Mouse (Mus musculus) testis, postnatal 10 days (tissue): ENCODE measurements around the gene Gm12117.

Experiments
- DNase-seq: peaks from one replicate; pipeline ENCODE4 v3.0.0; 2021; ENCODE audit warnings: low spot score

Gene Gm12117

DNA sequence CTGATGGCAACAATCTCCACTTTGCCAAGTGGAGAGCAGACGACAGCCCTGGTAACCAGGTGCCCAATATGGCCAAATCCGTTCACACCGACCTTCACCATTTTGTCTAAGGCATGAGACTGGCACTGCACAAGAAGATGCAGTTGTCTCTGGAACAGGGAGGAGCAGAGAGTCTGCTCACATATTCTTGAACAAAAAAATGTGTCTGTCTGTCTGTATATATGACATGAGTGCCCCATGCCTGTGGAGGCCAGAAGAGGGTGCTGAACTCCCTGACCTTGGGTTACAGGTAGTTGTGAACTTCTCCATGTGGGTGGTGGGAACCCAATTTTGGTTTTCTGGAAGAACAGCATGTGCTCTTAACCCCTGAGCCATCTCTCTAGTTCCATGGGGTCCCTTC is at the start of gene Gm12117:
TSS of gene Gm12117 (minus strand) at position 101 of the 400 bp plus-strand sequence.
- no peak for DNase-seq

DNA sequence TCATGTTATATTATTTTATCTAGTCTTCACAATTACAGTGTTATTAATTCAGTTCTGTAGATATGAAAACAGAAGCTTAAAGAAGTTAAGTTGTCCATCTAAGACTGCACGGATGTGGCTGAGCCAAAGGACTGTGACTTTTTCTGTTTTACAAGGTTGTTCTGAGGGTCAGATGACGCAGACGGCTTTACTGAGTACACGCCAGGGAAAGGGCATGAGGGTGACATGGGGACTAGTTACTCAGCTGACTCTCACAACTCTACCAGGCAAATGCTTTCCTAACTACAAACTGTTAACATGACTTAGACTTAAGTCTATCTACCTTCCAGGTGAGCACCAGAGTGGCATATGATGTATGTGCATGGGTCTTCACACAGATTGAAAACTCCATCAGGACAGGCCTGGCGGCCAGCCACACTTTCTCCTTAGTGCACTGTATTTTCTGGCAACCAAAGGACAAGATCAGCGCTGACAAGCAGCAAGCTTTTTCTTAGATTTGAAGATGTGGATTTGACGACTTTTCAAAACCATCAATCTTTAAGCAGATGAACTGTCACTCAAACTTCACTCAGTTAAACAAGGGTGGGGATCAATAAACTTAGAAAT is 42.6 kb upstream of the Gm12117 start:
- no peak for DNase-seq

DNA sequence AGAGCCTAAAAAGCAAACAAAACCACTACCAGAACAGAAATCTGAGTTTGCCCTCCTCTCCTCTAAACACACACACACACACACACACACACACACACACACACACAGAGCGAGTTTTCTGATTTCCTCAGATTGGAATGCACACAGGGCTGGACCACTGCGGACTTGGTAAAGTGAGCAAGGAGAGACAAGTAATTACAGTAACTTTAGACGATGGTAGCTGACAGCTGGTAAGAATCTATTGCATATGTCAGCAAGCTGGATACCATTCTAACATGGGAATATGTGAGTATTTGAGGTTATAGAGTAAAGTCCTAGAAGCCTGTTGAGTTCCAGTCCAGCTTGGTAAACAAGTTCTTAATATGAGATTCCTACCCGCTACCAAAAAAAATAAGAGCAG is 33.0 kb upstream of the Gm12117 start:
- no peak for DNase-seq

DNA sequence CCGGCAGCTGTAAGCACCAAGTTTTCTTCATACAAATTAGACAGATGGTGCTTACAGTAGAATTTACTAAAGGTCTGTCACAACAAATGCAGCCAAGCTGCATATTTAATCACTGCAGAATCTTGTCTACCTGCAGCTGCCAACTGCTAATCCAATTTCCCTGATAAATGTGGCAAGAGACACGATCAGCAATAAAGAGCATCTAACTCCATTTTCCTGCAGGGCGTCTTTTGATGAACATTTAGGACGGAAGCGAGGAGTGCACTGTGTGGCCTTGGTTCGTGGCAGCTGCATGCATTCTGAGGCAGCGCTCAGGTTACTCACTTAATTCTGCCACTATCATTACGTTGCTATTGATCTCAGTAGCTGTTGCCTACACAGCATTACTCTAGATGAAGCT is 24.3 kb upstream of the Gm12117 start:
- DNase-seq: no peak

DNA sequence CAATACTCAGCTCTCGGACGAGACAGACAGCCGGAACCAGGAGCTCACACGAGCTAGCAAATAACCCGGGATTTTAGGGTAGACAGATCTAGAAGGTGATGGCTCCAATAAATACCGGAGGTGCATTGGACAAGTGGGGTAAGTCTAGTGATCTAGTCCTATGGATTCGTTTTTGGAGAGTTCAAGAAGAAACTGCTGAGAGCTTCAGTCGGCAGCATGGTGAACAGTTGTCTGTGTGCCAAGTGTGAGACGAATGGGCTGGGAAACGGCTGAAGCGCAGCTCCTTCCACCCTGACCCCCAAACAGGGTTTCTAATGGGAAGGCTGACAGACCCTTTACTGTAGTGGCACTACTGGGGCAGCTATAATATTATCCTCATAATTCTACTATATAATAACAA is 22.8 kb upstream of the Gm12117 start:
- no peak for DNase-seq

DNA sequence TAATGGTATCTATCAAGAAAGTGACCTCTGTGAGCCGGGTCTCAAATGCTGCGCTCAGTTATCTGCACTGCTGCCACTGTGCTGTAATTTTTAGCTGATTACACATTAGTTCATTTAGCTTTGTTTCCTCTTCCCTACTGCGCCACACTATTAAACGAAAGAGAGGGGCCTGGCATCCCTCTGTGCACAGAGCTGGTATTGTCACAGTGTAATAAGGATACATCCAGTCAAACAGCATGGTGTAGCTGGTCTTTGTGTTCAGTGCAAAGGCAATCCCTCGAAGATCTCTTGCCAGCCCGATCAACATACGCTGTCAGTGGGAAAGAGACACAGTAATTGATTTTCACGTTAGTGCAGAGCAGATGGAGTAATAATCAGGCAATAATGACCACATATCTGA is 20.6 kb upstream of the Gm12117 start:
- no peak for DNase-seq

DNA sequence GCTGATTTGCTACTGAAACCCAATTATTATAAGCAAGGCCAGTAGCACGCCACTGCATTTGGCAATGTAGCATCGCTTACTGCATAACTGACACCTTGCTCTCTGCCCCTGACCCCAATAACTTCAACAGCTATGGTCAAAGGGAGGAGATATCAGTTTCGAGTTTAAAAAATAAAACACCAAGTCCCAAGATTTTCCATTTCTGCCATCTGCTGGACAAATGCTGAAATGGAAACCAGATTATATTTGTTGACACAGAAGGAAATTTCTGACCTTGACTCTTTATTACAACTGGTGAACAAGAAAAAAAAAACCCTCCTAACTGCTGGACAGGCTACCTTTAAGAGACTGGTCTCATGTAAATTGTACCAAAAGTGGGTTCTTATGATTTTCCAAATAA is 18.9 kb upstream of the Gm12117 start:
- no peak for DNase-seq

DNA sequence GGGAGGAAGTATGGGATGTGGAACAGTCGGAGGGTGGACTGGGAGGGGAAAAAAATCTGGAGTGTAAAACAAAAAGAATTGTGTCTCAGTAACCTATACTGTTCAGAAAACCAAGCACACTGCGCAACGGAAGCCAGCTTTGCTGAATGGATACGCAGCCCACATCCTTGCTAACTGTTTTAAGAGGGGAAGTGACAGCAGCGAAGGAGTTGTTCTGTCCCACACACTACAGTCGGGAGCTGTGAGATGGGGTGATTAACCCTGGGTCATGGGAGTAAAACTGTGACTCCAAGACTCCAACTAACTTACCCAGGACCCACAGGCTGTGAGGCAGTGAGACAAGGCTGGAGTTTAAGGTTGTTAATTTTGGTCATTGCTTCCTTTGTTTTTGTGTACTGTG is 17.5 kb upstream of the Gm12117 start:
- no peak for DNase-seq

DNA sequence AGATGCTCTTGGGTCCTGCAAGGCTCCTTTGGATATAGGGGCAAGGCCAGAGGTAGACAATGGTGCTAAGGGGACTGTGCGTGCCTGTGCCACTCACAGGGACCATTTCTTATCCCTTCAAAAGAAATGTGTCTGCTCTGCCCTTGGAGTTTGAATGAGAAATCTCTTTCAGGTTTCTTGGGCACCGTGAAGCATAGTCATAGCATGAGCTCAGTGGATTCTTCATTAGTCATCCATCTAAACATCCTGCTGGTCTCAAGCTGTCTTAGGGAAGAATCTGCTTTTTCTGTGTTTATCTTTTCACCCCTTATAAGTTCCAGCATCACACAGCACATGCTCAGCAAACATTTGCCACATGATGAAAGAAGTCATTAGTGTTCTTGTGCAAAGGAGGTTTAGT is 2.0 kb upstream of the Gm12117 start:
- DNase-seq: no peak

DNA sequence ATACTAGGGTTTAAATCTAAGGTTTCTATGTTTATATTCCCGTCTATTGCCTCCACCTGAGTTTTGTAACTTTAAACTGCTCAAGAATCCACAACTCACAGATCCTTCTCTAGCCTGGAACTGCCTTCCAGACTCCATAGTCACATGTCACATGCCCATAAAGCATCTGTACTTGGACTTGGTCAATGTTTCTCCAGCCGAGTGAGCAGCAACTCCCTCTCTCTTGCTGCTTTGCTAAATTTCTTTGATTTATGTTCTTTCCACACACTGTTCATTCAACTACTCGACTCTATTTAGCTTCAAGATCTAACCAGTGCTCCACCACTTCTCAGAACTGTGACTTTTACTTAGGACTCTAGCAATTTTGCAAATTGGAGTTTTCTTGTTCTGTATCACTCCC is 1.7 kb downstream of the Gm12117 start:
- DNase-seq: no peak

DNA sequence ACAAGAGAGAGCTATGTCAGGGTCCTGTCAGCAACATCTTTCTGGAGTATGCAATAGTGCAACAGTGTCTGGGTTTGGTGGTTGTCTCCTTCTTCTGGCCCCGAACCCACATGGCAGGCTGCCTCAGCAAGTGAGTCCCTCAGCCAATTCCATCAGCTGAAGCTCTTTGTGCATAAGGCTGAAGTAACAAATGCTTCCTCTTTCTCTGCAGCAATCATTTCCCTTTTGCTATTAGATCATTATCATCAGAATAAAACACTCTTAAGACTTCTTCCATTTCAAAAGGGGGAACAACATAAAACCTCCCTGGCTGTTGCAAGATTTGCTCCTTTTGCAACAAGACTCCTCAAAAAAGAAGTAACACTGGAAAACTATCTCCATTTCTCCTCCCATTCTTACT is 2.2 kb downstream of the Gm12117 start:
- no peak for DNase-seq

DNA sequence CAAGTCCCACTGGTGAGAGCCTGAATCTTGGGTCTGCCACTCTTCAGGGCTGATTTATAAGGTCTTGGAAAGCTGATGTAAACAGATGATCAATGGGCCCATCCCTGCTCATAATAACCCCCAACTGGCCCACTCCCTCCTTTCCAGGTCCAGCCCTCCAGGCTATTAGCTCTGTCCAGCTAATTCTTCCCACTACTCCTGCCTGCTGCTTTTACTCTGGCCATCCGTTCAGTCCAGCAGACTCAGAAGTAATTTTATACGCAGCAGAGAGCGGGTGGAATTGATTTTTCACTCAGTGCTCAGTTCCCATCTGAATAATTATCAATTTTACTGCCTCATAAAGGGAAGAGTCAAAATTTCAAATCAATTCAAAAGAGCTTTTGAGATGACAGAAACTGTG is 36.2 kb downstream of the Gm12117 start:
- DNase-seq: no peak

DNA sequence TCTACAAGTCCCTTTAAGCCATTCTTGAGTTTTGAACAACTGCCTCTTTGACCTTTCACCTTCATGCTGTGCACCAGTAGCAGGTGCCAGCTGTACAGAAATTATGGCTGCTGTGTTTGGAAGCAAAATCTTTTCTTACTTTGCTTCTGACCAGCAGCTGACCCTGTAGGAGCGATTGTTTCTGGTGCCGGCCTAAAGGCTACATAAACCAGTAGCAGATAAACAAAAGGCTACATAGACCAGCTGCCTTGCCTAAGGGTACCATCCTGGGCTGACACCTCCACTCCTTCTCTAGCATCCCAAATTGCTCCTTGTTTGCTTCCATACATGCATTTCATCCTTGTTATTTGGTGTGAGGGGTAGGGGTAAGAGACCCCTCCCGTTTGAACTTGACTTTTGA is 42.4 kb downstream of the Gm12117 start:
- DNase-seq: no peak

DNA sequence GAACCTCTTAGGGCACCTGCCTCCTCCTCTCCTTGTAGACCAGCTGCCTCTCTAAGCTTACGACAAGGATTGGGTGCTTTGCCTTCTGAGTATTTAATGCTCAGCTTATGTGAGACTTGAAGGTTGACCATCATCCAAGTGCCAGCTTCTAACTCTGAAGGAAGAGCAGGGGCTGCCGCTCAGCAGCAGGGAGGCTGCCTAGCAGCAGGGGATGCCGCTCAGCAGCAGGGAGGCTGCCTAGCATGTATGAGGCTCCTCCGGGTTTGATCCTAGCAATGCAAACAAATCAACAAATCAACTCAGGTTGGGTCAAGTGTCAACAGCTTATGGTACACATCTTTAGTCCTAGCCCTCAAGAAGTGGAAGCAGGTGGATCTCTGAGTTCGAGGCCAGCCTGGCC is 44.5 kb downstream of the Gm12117 start:
- no peak for DNase-seq

DNA sequence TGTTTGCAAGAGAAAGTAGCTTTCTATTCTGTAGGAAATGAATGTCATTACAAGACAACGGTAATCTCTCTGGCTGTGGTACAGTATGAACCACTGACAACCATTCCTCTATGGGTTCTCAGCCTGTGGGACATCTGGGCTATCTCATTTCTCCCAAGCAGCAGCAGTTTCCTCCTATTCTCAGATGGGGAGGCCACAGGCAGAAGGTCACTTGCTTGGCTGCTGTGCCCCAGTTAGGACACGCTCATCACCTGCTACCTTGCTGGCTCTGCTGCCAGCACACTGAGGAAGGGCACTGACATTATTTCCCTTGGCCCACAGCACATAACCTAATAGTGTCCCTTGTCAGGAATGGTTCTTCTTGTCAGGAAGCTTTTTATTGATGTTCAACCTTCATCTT is 48.4 kb downstream of the Gm12117 start:
- DNase-seq: no peak

DNA sequence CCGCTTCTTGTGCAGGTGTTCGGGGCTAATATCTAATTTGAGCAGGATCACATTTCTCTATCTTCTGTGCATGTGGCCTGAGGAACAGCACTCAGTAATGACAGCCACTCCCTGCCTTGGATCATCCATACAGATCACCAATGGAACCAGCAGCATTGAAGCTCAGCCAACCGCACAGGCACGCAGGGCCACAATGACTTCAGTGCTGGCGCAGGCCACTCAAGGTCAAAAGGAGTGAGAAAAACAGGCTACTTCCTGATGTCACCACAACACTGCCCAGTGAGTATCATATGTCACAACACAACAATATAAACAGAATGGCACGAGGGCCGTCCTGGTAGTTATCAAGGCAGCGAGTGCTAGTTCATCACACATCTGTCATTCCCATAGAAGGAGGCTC is 50.0 kb downstream of the Gm12117 start:
- DNase-seq: no peak
